Mouse (Mus musculus) T-helper 1 cell (primary cell): Measurements from ENCODE around the gene Spag5.

Experiments
- in situ Hi-C: fragments of 300-600 bp; cut with MboI, MseI; formaldehyde crosslinking; loops from one replicate; pipeline ENCODE4 v1.15.1; 2025; ENCODE audit warnings: high pct_unique_total_duplicates

The Spag5 gene

GRCm38 (mm10) chr11:78322860-78323259 is 21.5 kb downstream of the Spag5 start, which contains the start of gene Aldoc:
TSS of gene Aldoc (plus strand) at chr11:78322968.
- in situ Hi-C loops = no loop called here

- in situ Hi-C loops = no loop called here
Measured at GRCm38 (mm10) chr11:78324000-78324785, 22.9 kb downstream of the Spag5 start.

GRCm38 (mm10) chr11:78324965-78325364 is 23.6 kb downstream of the Spag5 start:
- in situ Hi-C loops = no loop called here

- in situ Hi-C loops = no loop called here
Measured at GRCm38 (mm10) chr11:78327215-78327614, 25.9 kb downstream of the Spag5 start.

- in situ Hi-C loops = no loop called here
Measured at GRCm38 (mm10) chr11:78327634-78328511, 26.5 kb downstream of the Spag5 start, which contains the start of gene Pigs. TSS of gene Pigs (plus strand) at chr11:78328415.

- in situ Hi-C loops = no loop called here
Measured at GRCm38 (mm10) chr11:78328512-78329056, 27.3 kb downstream of the Spag5 start.

GRCm38 (mm10) chr11:78332676-78333075 is 31.3 kb downstream of the Spag5 start:
- in situ Hi-C loops = no loop called here

GRCm38 (mm10) chr11:78333992-78334391 is 32.7 kb downstream of the Spag5 start:
- in situ Hi-C loops = no loop called here

- in situ Hi-C loops = no loop called here
Measured at GRCm38 (mm10) chr11:78337040-78337439, 35.7 kb downstream of the Spag5 start.

GRCm38 (mm10) chr11:78341702-78342101 is 40.4 kb downstream of the Spag5 start:
- in situ Hi-C loops = no loop called here

GRCm38 (mm10) chr11:78343381-78344327 is 42.3 kb downstream of the Spag5 start, which contains the start of gene Unc119:
TSS of gene Unc119 (plus strand) at chr11:78343482.
- in situ Hi-C loops = no loop called here

- in situ Hi-C loops = no loop called here
Measured at GRCm38 (mm10) chr11:78344328-78344889, 43.1 kb downstream of the Spag5 start.

GRCm38 (mm10) chr11:78344890-78345715 is 43.8 kb downstream of the Spag5 start:
- in situ Hi-C loops = no loop called here

- in situ Hi-C loops = no loop called here
Measured at GRCm38 (mm10) chr11:78345801-78346200, 44.5 kb downstream of the Spag5 start.

- in situ Hi-C loops = no loop called here
Measured at GRCm38 (mm10) chr11:78346326-78347069, 45.2 kb downstream of the Spag5 start.

- in situ Hi-C loops = no loop called here
Measured at GRCm38 (mm10) chr11:78347070-78347754, 45.9 kb downstream of the Spag5 start.

GRCm38 (mm10) chr11:78347908-78348307 is 46.6 kb downstream of the Spag5 start:
- in situ Hi-C loops = no loop called here

GRCm38 (mm10) chr11:78348474-78348873 is 47.1 kb downstream of the Spag5 start:
- in situ Hi-C loops = no loop called here
